Mouse (Mus musculus) erythroblast, embryonic 14.5 days (primary cell): ENCODE data around the gene Gpr146.

ENCODE experiments used
- GATA1 ChIP-seq: IDR thresholded peaks from 2 replicates; pipeline ENCODE4 v1.6.1; 2012; ENCODE audit warnings: low read length, inconsistent platforms, mixed read lengths
- TAL1 ChIP-seq: IDR thresholded peaks from 3 replicates; pipeline ENCODE4 v1.6.1; 2012; ENCODE audit warnings: low read length, inconsistent platforms, mixed read lengths

GRCm38 (mm10) chr5:139386047-139386446, 8.6 kb downstream of the Gpr146 start:
- TF ChIP-seq GATA1 (no peak), TAL1 (no peak)
